Mouse (Mus musculus) layer of hippocampus, postnatal 10 days (tissue): ENCODE measurements around the gene Igf2bp2. TPM values are rescaled to one million over a fixed set of nuclear protein-coding genes. Genes with fewer than 3 reads are reported as not detected.

Experiments
- DNase-seq, 2 experiments: peaks; one replicate each; pipeline ENCODE4 v3.0.0; 2021; ENCODE audit warnings: low spot score in 2 of 2
- total RNA-seq, 2 experiments: library from RNA; stranded (reverse); gene quantifications; 2 replicates each; pipeline ENCODE4 v1.2.3; 2021

The Igf2bp2 gene
- total RNA-seq, 2 experiments from 2014 or later, result 0.76 to 1.3 TPM

DNA sequence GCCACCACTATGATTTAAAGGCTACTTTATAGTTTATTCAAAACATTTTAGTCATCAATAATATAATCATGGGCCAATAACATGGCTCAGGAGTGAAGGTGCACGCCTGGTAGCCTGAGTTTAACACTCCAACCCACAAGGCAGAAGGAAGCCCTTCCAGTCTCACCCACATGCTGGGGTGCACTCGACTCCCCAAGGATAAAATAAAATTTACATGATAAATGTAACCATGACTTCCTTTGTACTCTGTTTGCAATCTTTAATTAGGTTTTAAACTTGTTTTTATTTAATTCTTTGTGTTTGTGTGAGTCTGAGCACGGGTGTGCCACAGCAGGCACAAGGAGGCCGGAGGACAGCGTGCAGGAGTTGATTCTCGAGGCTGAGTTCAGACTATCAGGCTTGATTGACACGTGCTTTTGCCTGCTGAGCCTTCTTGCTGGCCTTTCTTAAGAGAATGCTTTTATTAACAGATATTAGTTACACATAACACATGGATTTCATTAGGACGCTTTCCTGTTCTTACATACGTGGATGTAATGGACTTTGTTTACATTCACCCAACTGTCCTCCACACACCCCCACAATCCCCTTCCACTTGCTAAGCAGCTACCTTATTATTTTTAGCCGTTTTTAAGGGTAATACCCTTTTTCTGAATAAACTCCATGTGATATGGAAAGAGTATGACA is 13.3 kb downstream of the Igf2bp2 start:
- no peak for DNase-seq

- no peak for DNase-seq
Observed at GRCm38 (mm10) chr16:22149076-22149475, 14.0 kb downstream of the Igf2bp2 start.

- DNase-seq, result no peak
Observed at GRCm38 (mm10) chr16:22147131-22147530, 16.0 kb downstream of the Igf2bp2 start.

DNA sequence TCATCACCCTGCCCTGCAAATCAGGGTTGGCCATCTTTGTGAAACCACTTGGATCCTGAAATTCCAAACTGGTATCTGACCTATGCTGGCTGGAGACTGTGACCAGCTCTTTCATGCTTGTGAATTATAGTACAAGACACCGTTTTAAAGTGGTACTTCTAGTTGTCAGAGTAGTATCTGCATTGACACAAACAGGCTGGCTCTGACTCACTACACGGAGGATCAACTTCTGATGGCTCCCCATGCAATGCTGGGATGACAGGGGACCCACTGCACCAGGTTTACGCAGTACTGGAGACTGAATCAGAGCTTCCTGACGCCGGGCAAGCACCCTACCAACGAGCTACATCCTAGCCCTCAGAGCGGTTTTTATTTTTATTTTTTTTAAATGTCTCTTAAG is 17.0 kb downstream of the Igf2bp2 start:
- no peak for DNase-seq

GRCm38 (mm10) chr16:22144490-22144889 is 18.6 kb downstream of the Igf2bp2 start:
- no peak for DNase-seq

- no peak for DNase-seq
Observed at GRCm38 (mm10) chr16:22140861-22141260, 22.2 kb downstream of the Igf2bp2 start.

DNA sequence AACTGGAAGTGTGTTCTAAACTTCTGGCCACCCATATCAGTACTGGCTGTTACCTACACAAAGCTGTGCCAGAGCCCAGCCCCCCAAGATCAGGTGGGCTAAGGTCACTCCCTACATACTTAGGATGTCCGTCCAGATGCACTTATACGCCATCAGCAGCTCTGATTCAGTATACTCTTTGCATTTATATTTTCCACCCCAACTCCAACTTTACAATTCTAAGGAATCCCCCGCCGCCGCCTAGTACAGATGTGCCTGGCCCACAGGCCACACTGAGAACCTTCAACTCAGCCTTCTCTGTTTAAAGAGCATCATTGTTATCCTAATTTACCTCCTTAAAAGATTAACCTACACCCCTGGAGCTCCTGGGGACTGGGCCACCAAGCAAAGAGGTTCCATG is 23.3 kb downstream of the Igf2bp2 start:
- no peak for DNase-seq

- no peak for DNase-seq
Observed at GRCm38 (mm10) chr16:22136198-22136597, 26.9 kb downstream of the Igf2bp2 start.

DNA sequence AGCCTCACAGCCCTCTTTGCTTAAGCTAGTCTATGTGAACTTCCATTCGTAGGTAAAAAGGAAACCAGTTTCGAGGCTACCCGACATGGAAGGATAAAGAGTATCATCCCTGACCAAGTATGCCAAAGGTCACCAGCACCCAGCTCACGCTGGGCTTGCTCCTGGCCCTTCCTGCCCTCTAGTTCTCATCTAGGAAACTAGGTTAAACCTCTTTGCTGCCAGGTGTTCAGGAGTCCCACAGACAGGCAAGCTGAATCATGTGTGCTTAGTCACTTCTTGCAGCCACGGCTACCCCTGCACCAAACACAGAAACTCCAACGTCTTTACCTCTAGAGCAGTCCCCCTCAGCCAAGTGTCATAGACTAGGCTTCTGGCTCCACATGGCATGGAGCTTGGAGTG is 31.8 kb downstream of the Igf2bp2 start:
- no peak for DNase-seq

DNA sequence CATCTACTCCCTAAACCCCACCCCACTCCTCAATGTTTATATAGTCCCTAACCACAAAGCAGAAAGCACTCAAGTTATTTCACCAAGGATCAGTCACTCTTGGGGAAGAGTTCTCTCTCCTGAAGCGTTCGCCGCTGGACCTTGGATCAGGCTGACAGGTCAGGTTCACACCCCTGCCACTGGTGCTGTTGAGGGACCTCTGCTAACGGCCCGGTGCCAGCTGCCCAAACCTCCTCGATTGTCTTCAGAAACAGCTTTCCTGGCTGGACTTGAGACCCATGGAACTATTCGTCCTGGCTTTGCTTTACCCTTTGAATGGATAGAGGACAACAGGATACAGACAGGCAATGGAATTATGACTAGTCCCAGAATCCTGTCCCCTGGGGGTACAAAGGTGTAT is 33.6 kb downstream of the Igf2bp2 start:
- no peak for DNase-seq

DNA sequence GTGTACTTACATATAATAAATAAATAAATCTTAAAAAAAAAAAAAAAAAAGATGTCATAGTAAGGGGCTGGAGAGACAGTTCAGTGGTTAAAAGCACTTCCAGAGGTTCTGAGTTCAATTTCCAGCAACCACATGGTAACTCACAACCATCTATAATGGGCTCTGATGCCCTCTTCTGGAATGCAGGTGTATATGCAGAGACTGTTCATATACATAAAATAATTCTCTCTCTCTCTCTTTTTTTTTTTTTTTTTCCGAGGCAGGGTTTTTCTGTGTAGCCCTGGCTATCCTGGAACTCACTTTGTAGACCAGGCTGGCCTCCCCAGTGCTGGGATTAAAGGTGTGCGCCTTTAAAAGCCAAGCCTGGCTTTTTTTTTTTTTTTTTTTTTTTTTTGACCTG is 34.5 kb downstream of the Igf2bp2 start:
- DNase-seq, result no peak

DNA sequence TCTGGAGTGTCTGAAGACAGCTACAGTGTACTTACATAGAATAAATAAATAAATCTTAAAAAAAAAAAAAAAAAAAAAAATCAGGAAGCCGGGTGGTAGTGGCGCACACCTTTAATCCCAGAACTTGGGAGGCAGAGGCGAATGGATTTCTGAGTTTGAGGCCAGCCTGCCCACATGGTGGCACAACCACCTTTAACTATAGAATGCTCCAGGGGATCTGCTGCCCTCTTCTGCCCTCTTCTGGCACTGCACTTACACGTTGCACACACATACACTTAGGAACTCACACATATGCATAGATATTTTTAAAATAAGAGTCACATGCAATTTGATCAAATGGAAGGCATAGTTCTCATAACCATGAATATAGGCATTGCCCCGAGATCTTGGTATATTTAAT is 35.3 kb downstream of the Igf2bp2 start:
- DNase-seq, result no peak

DNA sequence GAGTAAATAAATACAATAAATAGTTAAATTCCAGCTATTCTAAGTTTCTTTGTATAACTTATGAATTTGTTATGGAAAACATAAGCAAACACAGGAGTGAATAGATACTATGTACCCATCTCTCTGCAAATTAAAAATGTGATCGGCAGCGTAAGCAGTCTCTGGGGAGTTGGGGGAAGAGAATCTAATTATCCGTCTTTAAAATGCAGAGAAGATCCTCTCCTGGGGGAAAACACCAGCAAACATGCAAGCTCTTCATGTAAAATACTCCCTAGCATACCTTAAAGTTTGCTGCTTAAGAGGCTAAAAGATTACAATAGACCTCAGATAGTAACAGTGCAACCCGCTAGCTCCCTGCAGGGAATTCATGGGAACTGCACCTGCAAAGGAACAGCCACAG is 36.2 kb downstream of the Igf2bp2 start:
- DNase-seq, result no peak

DNA sequence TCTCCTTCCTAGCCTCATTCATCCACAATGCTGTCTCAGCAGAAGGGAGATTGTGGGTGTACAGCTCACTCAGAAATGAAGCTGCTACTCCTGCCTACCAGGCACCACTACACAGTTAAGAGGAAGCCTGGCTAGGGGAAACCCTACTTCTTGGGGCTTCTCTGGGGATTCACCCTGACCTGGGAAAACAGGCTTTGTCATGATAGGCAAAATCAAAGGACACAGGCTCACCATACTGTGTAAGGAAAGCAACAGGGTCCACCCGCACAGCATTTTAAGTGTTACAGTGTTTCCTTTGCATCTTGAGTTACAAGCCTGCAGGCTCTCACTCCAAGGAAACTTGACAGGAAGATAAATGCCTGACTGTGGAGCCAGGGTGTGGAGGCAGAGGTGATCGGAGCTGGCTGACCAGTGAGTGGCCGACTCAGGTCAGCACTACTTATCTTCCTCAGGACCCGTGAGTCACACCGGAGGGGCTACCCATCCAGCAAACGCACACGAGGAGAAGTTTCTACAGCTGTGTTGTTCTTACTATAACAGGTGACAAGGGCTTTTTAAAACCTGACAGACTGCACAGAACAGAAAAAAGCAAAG is 38.7 kb downstream of the Igf2bp2 start:
- no peak for DNase-seq

- peak; percentile 61 to 68 for DNase-seq
Observed at GRCm38 (mm10) chr16:22123658-22124057, 39.4 kb downstream of the Igf2bp2 start.

DNA sequence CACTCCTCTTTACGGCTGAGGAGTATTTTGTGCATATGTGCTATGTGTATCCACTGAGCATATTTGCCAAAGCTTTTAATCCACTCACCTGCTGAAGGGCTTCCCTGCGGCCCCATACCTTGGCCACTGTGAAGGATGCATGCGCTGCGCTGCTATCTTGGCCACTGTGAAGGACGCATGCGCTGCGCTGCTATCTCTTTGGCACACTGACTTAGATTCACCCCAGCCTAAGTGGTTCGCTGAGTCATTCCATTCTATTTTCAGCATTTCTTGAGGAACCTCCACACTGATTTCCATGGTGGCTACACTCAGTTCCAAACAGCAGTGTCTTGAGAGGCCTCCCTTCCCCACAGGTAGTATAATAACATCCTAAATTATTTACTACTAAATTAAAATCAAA is 42.0 kb downstream of the Igf2bp2 start:
- no peak for DNase-seq

DNA sequence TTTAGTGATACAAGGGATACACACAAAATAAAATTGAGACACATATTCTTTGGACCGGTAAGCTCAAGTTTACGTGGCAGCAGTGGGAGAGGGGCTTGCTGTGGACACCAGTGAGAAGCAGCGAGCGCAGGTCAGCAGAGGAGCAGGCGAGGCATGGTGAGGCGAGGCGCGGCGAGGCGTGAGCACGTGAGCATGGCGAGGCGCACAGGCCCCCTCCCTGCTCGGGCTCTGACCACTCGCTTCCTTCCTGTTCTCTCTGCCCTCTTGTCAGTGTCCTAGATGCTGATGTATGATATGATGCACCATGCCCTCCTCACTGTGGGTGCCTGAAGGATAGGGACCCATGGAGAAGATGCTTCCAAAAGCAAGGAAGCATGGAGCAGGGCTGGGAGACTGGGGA is 43.6 kb downstream of the Igf2bp2 start:
- DNase-seq, result no peak

DNA sequence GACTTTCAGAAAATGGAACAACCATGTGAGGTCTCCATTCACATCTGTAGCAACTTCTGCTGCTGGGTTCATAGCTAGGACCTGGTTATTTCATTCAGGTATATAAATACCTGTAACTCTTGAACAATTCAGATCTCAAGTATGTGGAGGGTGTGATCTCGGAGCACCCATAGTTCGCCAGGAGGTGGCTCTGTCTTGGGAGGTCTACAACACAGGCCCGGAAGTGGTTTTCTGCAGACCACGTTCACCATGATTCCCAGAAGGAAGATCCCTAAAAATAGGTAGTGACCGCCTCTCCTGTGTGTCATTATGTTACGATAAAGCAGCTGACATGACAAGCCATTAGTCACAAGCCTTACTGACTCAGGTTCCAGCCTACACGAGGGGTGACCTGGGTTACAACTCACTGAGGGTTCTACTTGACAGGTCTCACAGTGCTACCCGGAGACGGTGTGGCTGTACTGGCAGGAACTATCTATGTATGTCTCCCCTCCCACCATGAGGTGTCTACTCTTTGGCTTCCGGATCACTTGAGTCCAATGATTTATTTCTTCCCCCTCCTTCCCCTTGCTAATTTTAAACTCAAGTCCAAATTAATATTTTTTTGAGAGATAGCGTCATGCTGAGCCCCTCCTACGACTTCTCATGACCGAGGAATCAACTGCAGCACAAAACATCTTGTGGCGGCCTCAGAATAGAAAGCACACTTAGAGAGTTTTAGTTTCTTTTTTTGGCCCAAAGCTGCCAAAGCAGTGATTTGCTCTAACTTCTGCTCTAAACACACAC is 44.2 kb downstream of the Igf2bp2 start:
- no peak for DNase-seq

GRCm38 (mm10) chr16:22118151-22118550 is 44.9 kb downstream of the Igf2bp2 start:
- DNase-seq, result no peak

GRCm38 (mm10) chr16:22116748-22117147 is 46.4 kb downstream of the Igf2bp2 start:
- no peak for DNase-seq

- no peak for DNase-seq
Observed at GRCm38 (mm10) chr16:22116058-22116457, 47.0 kb downstream of the Igf2bp2 start.

GRCm38 (mm10) chr16:22110036-22110435 is 53.1 kb downstream of the Igf2bp2 start:
- DNase-seq, result no peak
